Mouse (Mus musculus): ENCODE results near the gene Sh3tc1. TPM values are rescaled to one million over a fixed set of nuclear protein-coding genes. Genes with fewer than 3 reads are reported as not detected.

The Sh3tc1 gene
- 10 to 100 TPM; 22.2 to 25.8 TPM for total RNA-seq (2021)
- 27.7 and 28.0 TPM in 2 replicates for polyA plus RNA-seq (2012; rRNA removed)
- long read RNA-seq, full-length matches to known transcripts = 17 of 29 reads
- long read RNA-seq, partial matches to known transcripts = 8 of 29 reads
- long read RNA-seq, other reads (novel, unspliced or antisense) = 4 of 29 reads

DNA sequence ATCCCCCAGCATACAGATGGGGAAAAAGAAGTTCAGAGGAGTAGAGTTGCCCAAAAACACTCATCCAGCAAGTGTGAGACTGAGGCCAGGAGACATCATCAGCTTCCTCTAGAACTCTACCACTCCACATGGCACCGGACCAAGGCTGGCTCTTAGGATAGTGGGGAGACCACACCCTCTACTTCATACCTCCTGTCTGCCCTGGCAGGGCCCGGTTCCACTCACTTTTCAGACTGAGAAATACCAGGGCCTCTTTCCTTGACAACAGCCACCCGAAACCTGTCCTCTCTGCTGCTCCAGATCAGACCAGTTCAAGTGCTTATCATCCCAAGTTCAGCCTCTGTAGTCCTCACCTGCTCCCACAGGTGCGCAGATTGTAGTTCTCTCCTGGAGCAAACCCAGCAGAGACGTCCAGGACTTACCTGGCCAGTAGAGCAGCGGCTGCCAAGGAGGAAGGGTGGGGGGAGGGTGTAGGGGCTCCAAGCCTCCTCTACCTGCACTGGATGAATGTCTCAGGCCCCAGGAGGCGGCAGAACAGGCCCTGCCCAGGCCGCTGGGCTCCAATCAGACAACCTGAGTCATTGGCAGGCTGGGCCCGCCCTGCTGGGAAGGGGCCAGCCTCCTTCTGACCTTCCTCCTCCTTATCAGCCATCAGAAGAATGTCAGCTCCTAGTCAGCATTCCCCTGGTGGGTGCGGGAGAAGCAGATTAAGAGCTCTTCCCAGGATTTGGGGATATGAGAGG is at the start of gene Sh3tc1:
TSS of gene Sh3tc1 (minus strand) at position 452 of the 743 bp plus-strand sequence.
- DNase-seq = peak; percentile 92

DNA sequence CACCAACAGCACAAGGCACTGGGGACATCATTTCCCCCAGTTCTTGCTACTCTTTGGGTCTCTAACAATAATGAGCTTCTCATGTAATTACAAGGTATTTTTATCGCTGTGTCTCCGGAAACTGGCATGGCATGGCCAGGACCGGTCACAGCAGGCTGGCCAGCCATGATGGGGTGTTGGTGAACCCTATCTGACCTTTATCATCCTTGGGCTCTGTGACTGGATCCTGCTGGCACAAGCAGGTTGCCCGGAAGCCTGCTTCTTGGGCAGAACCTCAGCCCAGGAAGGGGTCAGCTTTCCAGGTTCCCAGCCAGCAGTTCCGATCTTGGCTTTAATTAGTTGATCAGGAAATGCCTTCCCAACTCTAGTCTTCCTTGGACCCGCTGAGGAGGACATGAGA is 48.9 kb upstream of the Sh3tc1 start:
- DNase-seq = no peak

DNA sequence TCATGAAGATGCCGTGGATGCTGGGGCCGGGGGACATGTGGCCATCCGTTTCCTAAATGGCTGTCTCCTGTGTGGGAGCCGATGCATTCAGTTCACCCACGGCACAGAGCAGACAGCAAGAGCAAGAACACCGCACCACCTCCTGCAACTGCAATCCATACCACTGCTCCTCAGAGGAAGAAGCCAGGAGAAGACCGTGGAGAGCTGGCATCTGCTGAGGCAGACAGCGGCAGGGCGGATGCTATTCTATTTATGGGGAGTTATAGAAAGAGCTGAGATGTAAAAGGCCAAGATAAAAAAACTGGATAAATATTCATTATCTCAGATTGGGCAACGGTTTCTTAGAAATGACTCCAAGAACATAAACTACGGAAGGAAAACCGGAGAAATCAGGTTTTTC is 48.1 kb upstream of the Sh3tc1 start:
- DNase-seq = no peak

DNA sequence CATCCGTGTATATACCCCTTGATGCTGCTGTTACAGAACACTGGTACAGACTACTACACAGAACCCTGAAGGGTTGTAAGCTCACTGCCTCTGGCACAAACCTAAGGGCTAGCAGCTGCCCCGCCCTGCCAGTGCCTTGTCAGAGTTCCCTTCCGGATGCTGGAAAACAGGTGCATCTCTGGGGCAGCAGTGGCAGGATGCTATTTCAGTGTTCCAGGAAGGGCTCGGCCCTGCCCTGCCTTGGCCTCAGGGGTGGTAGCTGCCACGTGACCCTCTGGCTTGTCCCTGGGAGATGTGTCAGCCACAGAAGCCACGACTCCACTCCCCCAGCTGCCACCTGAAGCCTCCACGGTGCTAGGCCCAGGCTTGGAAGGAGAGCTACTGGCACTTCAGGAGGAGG is 46.1 kb upstream of the Sh3tc1 start:
- DNase-seq = no peak

DNA sequence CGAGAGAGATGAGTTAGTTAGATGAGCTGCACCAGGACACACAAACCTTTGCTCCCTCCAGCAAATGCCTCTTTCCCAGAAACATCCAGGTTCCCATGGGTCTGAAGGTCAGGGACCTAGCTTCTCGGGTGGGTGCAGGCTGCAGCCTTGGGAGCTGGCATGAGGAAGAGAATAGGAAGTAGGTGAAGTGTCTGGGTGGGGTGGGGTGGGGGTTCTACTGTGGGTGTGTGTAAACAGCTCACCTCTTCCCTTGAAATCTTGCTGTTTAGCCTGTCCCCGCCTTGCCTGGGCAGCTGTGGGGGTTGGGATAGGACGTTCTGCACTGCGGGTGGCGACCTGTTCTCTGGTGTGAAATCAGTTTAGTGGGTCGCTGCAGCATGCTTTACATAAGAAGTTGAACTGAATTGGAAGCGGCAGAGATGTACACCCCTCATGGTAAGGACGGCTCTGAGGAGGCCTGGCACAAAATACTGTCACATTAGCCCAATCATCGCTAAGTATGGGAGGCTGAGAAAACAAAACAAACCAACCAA is 42.9 kb upstream of the Sh3tc1 start:
- DNase-seq = no peak

DNA sequence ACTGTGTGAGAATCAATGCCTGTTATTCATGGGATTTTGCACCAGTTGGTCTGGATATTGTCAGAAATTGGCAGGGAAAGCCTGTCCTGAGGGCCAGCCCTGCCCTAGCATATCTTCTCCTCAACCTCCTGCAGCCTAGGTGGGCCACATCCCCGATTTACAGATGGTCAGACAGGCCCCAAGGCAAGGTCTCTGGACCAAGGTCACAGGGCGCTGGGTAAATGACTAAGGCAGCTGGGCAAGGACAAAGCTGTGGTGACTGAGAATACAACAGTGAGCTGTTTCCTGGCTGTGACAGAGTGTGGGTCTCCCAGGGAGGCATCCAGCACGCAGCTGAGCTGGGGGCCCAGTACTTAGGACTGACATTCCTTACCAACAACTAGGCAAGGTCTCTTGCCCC is 41.3 kb upstream of the Sh3tc1 start:
- peak; percentile 79 for DNase-seq

DNA sequence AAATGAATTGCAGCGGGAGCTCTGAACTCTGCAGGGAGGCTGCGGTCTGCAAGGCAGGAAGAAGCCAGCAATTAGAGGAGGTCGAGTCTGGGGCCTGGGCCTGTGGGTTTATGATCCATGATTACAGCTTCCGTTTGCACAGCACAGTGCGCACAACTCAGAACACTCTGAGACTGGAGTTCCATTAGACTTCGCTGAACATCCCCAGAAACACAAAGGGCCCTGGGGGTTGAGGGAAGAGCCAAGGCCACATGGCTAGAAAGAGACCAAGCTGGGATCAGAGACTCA is 34.3 kb upstream of the Sh3tc1 start:
- DNase-seq = no peak

DNA sequence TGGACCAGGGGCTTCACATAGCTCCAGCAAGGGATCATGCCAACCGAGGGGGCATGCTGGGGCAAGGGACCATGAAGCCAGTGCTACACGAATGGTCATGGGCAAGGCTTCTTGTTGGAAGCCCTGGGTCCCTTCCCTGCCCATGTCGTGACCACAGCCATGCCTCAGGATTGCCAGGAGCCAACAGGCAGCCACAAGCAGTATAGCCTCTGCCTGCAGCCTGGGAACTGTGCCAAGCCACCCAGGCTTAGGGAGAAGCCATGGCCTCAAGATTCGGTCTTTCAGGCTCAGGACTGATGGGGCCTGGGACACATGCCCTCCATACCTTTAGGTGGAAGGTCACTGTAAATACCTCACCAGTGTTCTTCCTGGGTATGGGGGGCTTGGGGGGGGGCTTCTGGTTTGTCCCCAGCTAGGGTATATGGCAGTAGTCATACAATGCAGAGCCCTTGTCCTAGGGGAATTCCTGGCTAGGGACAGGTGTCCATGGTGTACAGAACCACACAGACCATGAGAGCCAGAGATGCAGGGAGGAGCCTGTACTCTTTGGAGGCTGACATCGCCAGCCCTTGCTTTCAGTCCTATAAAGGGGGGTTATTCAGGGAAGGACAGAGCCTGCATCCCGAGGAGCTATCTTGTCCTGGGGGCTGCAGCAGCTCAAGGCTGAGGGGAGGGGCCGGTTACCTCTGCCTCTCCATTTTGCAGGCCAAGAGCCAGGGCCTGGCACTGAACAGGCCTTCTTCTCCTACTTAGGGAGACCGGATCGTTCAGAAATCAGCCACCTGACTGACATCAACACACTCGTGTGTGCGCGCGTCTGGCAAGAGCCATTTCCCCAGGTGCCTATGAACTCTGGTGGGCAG is 33.7 kb upstream of the Sh3tc1 start:
- DNase-seq = peak; percentile 52

DNA sequence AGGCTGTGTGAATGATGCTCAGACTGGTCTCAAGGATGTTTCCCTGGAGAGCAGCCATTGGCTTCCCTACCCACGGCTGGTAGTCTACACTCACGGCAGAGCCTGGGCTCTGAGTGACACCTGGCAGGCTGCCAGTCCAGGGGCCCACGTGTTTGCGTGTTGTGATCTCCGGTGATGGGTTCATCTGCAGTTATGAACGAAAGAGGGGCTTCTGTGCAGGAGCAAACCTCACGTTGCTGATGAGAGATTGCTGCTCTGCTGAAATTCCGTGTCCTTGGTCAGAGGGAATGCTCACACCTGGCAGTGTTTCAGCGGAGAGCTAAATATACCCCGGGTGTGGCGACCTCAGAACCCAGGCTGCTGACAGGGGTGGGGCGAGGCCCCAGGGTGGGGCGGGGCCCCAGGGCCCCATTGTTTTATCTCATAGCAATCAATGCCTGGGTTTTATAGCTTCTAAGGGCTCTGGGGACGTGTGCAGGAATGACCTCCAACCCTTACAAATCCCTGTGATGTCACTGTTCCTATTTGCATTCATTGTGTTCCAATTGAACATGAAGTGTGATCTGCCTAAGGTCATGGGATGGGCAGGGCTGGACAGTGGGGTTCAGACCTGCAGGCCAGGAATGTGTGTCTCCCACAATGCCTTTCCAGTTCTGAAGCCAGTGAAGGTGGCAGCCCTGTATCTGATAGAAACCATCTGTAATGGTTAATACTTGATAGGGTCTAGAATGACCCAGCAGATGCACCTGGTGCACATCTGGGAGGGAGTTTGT is 31.3 kb upstream of the Sh3tc1 start:
- peak; percentile 87 for DNase-seq

DNA sequence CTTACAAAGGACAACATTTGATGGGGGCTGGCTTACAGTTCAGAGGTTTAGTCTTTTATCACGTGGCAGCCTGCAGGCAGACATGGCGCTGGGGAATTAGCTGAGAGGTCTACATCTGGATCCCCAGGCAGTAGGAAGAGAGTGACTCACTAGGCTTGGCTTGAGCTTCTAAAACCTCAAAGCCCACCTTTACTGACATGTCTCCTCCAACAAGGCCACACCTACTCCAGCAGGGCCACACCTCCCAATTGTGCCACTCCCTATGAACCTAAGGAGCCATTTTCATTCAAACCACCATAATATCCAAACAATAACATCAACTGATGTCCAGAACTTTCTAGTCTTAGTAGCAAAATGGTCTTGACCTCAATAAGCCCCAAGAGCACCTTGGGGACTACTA is 30.5 kb upstream of the Sh3tc1 start:
- DNase-seq = no peak

DNA sequence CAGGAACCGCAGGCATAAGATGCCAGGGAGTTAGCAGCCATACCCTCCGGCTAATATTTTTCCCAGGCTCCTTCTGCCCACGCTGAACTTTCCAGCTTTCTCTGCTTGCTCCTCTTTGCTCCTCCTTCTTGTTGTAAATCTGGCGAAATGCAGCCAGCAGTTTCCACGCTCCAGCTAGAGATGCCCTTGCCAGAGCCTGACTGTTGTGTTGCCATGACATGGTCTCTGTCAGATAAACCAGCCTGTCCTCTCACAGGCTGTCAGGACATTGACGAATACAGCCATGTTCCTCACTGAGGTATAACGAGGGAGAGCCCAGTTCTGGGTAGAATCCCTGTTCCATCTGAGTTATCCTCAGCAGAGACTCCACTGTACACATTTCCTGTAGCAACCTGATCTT is 29.2 kb upstream of the Sh3tc1 start:
- DNase-seq = no peak

DNA sequence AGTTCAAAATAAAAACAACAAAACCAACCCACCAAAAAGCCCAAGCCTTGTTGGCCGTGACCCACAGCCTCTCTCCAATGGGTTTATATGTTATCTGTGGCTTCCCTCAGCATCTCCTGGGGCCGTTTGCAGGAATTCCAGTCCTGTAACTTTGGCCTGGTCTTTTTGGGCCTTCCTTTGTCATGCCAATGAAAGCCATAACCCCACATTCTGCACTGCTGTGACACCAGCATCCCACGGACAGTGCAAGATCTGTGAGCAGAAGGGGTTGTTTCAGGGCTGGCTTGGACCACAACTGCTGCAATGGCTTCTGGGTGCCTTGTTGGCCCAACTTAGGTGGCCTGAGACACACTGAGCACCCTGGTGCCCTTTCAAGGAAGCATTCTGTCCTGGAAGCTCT is 28.7 kb upstream of the Sh3tc1 start:
- DNase-seq = no peak

DNA sequence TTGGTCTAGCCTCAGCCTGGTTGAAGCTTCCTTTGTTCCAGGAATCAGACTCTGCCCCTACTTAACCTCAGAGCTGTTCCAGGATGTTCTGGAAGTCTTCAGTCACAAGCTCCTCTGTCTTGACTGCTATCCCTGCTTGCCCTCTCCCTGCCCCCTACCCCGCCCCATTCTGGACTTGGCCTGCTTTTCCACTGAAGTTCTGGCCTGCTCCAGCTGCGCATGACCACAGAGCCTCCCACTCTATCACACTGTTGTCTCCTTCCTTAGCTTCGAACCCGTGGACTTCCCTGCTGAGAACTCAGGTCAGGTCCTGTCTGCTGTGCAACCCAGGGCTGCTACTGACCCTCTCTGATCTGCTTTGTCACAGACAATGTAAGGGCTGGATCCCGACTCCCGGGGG is 26.1 kb upstream of the Sh3tc1 start:
- DNase-seq = no peak

DNA sequence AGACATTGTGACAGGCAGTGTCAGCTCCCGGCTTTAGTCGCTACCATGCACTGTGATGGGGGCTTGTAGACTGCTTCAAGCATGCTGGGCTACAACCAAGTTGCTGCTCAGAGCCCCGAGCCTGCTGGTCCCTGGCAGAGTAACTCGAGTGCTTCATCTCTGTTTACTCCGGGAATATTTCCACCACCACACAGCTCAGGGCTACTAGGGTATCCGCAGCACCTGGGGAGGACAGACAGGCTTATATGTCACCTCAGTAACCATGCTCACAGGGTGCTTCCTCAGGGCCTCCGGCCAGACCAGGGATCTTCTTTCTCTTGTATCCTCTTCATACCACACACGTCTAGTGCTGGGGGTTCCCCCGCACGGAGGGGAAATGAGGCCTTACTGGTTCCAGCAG is 23.1 kb upstream of the Sh3tc1 start:
- no peak for DNase-seq

DNA sequence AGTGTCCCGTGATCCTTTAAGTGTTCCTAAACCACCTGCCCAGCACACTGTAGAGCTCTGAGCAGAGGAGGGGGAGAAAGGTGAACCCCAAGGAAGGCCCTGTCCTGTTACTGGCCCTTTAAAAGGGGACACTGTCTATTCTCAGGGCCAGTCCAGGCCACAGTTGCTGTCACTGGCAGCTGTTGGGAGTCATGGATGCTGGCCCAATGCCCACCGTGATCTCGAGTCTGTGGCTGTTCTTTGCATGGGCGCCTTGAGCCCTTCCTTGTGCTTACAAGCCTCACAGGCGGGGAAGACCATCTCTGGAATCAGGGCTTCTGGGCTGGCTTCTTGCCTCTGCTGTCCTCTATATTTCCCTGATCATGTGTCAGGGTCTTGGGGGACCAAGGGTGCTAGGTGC is 22.6 kb upstream of the Sh3tc1 start:
- peak; percentile 76 for DNase-seq

DNA sequence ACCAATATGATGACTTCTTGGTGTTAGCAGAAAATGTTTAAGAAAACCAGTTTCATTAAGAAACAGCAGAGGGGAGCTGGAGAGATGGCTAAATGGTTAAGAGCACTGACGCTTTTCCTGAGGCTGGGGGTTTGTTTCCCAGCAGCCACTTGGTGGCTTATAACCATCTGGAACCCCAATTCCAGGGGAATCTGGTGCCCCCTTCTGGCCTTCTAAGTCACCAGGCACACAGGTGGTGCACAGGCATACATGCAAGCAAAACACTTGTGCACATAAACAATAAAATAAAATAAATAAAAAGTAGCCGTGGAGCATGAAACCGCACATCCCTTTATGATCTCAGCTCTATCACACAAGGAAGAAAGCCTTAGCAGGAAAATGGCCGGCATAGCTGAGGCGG is 21.5 kb upstream of the Sh3tc1 start:
- no peak for DNase-seq

DNA sequence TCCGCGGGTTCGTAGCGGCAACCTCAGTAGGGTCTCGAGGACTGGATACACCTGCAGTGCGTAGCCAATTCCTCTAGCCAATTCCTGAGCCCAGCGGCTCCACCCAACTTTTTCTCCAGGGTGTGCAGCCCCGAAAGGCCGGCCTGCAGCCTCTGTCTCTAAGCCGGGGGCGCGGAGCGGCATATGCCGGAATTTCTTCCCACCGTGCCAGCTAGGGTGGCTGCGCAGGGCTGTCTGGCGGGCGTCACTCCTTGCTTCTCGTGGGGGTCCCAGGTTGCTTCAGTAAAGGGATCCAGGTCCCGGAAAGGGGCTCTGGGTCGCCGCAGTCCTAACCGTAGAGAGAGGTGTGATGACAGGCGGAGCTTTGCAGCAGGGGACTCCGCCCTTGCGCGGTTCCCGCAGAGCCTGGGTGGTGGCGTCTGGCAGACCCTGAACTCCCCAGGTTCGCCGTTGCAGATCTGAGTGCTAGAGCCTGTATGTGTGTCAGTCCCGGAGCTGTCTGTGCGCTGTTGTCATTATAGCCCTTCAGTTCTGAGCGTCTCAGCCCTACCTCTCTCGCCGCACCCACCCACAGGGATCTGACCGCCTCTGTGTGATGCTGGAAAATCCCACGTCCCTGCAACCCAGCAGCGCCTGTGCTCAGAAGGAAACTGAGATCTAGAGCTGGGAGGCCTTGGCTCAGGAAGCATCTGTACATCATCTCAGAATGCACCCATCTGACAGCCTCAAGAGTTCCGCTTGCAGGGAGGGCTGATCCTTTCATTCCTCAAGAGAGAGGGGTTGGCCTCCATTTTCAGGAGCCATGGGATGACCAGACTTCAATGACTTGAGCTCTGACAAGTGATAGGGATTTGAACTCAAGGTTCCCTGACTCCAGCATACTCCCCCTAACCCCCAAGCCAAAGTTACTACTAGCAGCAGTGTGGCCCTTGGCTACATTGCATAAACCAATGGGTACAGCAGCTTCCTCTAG is 18.6 kb upstream of the Sh3tc1 start:
- DNase-seq = peak; percentile 53

DNA sequence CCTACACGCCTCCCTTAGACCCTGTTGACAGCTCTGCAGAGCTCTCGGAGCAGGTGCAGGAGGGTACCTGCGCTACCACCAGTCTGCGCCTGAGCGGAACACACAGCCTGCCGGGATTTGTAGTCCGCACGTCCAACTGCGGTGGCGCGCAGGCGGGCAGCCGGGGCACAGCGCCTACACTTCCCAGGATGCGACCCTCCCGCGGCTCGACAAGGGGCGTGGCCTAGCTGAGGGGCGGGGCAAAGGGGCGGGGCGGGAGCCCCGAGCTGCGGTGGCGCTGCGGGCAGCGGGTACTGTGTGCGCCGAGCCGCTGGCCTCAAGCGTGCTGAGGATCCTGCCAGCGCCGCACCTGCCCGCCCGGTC is 17.8 kb upstream of the Sh3tc1 start, which contains the start of gene Ablim2:
TSS of gene Ablim2 (plus strand) at position 242 of the 363 bp plus-strand sequence.
- peak; percentile 94 for DNase-seq

DNA sequence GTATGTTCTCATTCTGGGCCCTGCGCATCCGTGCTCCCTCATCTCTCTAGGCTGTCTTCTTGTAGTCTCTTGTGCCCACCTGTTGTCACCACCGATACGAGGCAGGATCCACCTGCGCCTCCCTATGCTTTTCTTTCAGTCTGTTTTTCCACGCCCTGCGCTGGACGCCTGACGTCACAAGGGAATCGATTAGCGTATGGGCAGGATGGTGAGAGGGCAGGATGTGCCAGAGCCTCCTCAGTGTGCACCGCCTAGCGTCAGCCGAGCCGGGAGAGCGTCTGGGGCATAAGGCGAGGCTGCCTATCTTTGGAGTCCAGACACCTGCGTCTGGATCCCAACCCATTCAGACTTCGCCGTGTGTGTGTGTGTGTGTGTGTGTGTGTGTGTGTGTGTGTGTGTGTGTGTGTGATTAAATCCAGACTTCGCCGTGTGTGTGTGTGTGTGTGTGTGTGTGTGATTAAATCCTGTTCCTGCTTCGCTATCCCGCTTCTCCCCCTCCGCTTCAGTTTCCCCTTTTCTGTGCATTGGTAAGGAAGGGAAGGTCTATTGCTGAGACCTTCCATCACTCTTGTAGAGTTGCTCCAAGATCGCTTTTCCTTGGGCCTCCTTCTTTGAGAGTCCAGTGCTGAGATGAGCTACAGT is 17.3 kb upstream of the Sh3tc1 start:
- no peak for DNase-seq

DNA sequence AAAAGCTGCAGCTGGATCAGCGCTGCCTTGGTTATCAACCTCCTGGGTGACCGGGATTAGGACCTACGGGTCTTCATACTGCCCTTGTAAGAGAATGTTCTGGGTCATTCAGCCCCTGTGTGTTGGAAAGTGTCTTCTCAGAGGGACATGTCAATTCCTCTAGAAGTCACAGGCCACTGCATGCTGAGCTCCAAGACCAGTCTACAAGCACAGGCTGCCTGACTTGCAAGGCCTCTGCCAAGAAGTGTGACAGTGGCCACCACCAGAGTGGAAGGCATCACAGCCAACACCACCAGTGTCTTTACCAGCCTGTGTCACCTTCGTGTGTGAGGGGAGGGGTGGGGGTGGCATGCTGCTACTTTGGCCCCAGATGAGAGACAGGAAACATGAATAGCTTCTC is 16.2 kb upstream of the Sh3tc1 start:
- DNase-seq = no peak
